In genomic region chr19:42937544-42937943, GRCm38 (mm10) we compare ENCODE assay signal across 14 mouse cellular contexts.
DNase-seq lines count a peak whose midpoint lies in the region; ATAC-seq and TF ChIP-seq lines count a peak whose summit lies in the region.
"Had no signal": no experiment of that assay in that cellular context is flagged by ENCODE, and none has a peak within 500 bp of the region (broad histone marks: within the 10 kb centered on the region; RNA-seq: fewer than 3 reads in every experiment).

No protein-coding gene starts in this region.

- no peak overlapping the region for H3K4me2 ChIP-seq in intestine, embryonic 14.5 days (ENCODE audit: low read length)
- H3K4me2 ChIP-seq in intestine, postnatal 0 days (replicated peaks; ENCODE audit: low read depth): no peak overlapping the region
- H3K4me2 ChIP-seq in stomach, embryonic 16.5 days (ENCODE audit: low read depth, low read length): no peak overlapping the region
- H3K4me2 ChIP-seq: liver, embryonic 11.5 days; neural tube, embryonic 15.5 days had no signal

- no peak overlapping the region for H3K4me3 ChIP-seq in intestine, embryonic 14.5 days (ENCODE audit: low read depth, low read length)
- H3K4me3 ChIP-seq in intestine, postnatal 0 days (ENCODE audit: low read depth, low read length): no peak overlapping the region
- no peak overlapping the region for H3K4me3 ChIP-seq in stomach, embryonic 16.5 days (replicated peaks; ENCODE audit: low read length)
- H3K4me3 ChIP-seq: neural tube, embryonic 15.5 days had no signal

- TF ChIP-seq CTCF in intestine, postnatal 0 days (IDR thresholded peaks at IDR 0.05; ENCODE audit: low read depth): no peak

- ATAC-seq in intestine, embryonic 14.5 days (replicated peaks; ENCODE audit: low FRiP score, low TSS enrichment, low read depth): peak; percentile 19; the same call in 1 of the 2 replicates
- ATAC-seq in intestine, postnatal 0 days: no peak
- peak; percentile 60; the same call in 1 of the 2 replicates for ATAC-seq in stomach, embryonic 16.5 days (ENCODE audit: insufficient read depth, low FRiP score)
- no peak for ATAC-seq in frontal cortex, adult (ENCODE audit: low TSS enrichment)
- ATAC-seq: forebrain, postnatal 0 days had no signal

- 34% methylated on average over 1 of the region's 1 CpGs for WGBS in intestine, embryonic 14.5 days
- 68% methylated on average over 1 of the region's 1 CpGs for WGBS in intestine, postnatal 0 days
- WGBS in stomach, embryonic 16.5 days: 55% methylated on average over 1 of the region's 1 CpGs

- H3K9ac ChIP-seq in intestine, embryonic 14.5 days (ENCODE audit: low read length): no peak overlapping the region
- no peak overlapping the region for H3K9ac ChIP-seq in intestine, postnatal 0 days (ENCODE audit: low read depth, low read length)
- no peak overlapping the region for H3K9ac ChIP-seq in stomach, embryonic 16.5 days (ENCODE audit: low read length)
- H3K9ac ChIP-seq: forebrain, postnatal 0 days; neural tube, embryonic 15.5 days had no signal

- H3K4me1 ChIP-seq in intestine, embryonic 14.5 days (replicated peaks; ENCODE audit: control insufficient read depth, insufficient read depth, low read length): peaks cover 20% of the 10 kb centered on the region
- H3K4me1 ChIP-seq in intestine, postnatal 0 days (replicated peaks; ENCODE audit: control insufficient read depth, insufficient read depth, low read length): no peaks in the 10 kb centered on the region
- H3K4me1 ChIP-seq in stomach, embryonic 16.5 days (ENCODE audit: control insufficient read depth, insufficient read depth, low read length): 0 out of 2 replicates have a peak, but pooled peaks cover 7% of the 10 kb centered on the region
- H3K4me1 ChIP-seq: neural tube, embryonic 15.5 days had no signal

- no peak for DNase-seq in intestine, embryonic 14.5 days (ENCODE audit: low spot score)
- peak; percentile 16 for DNase-seq in lung, postnatal 10 days
- DNase-seq in lung, postnatal 14 days: no peak
- DNase-seq in kidney, postnatal 14 days: peak; percentile 5
- DNase-seq in ovary, postnatal 10 days (ENCODE audit: low spot score): no peak
- DNase-seq: adrenal gland, postnatal 36 days; forebrain, postnatal 0 days; gastrocnemius, postnatal 14 days had no signal

- no peaks in the 10 kb centered on the region for H3K36me3 ChIP-seq in intestine, embryonic 14.5 days (ENCODE audit: control insufficient read depth, insufficient read depth, low read length)
- no peaks in the 10 kb centered on the region for H3K36me3 ChIP-seq in intestine, postnatal 0 days (ENCODE audit: control insufficient read depth, insufficient read depth)
- H3K36me3 ChIP-seq in stomach, embryonic 16.5 days (ENCODE audit: control insufficient read depth, insufficient read depth, low read length): 0 out of 2 replicates have a peak, but pooled peaks cover 6% of the 10 kb centered on the region
- H3K36me3 ChIP-seq: heart, embryonic 10.5 days; neural tube, embryonic 15.5 days had no signal

- peaks cover 10% of the 10 kb centered on the region for H3K9me3 ChIP-seq in intestine, embryonic 14.5 days (ENCODE audit: control insufficient read depth, low read length)
- no peaks in the 10 kb centered on the region; the same call in 1 of the 2 replicates for H3K9me3 ChIP-seq in intestine, postnatal 0 days (ENCODE audit: control insufficient read depth)
- peaks cover 6% of the 10 kb centered on the region for H3K9me3 ChIP-seq in stomach, embryonic 16.5 days (replicated peaks; ENCODE audit: control insufficient read depth, low read length)

- H3K27me3 ChIP-seq in intestine, embryonic 14.5 days (replicated peaks; ENCODE audit: control insufficient read depth, insufficient read depth, low read length): no peaks in the 10 kb centered on the region
- H3K27me3 ChIP-seq in intestine, postnatal 0 days (replicated peaks; ENCODE audit: control insufficient read depth, insufficient read depth, low read length): no peaks in the 10 kb centered on the region
- no peaks in the 10 kb centered on the region for H3K27me3 ChIP-seq in stomach, embryonic 16.5 days (ENCODE audit: control insufficient read depth, insufficient read depth, low read length)
- H3K27me3 ChIP-seq: neural tube, embryonic 15.5 days had no signal

- H3K27ac ChIP-seq in intestine, embryonic 14.5 days (ENCODE audit: low read depth): peak overlapping the region; percentile 74; the same call in 1 of the 2 replicates
- H3K27ac ChIP-seq in intestine, postnatal 0 days (ENCODE audit: low read depth, low read length): no peak overlapping the region
- peak overlapping the region; percentile 42 for H3K27ac ChIP-seq in stomach, embryonic 16.5 days (ENCODE audit: low read length)
- H3K27ac ChIP-seq: heart, embryonic 10.5 days; neural tube, embryonic 15.5 days had no signal

Comparison
In these comparisons a context has a peak if more than half of its experiments do, and no peak if none do; other contexts are left out.
1. ATAC-seq: peak in intestine, embryonic 14.5 days (single experiment) and stomach, embryonic 16.5 days (single experiment); none in intestine, postnatal 0 days (single experiment) and frontal cortex, adult (single experiment).
2. DNase-seq: peak in lung, postnatal 10 days (single experiment) and kidney, postnatal 14 days (single experiment); none in intestine, embryonic 14.5 days (single experiment), lung, postnatal 14 days (single experiment) and ovary, postnatal 10 days (single experiment).